Mouse (Mus musculus) frontal cortex, postnatal 36 days (tissue): ENCODE data around the gene Lsm2.
"Not testable (repeated sequence)": the region's sequence is repeated elsewhere in the genome, so short reads cannot be mapped to it uniquely, and the experiment has no call there.

Experiments used
- DNase-seq, 2 experiments: peaks; one replicate each; pipeline ENCODE4 v3.0.0; 2022; ENCODE audit warnings: low spot score in 2 of 2

Gene Lsm2

GRCm38 (mm10) chr17:34984218-34984617, 2.6 kb downstream of the Lsm2 start:
- no peak for DNase-seq

- DNase-seq: no peak
These were observed 13.1 kb downstream of the Lsm2 start for GRCm38 (mm10) chr17:34994751-34995150.

- DNase-seq: not testable (repeated sequence)
These were observed 13.5 kb downstream of the Lsm2 start for GRCm38 (mm10) chr17:34995192-34995591.

- not testable (repeated sequence) for DNase-seq
These were observed 14.3 kb downstream of the Lsm2 start for GRCm38 (mm10) chr17:34995927-34996326.

GRCm38 (mm10) chr17:34996411-34997141, 14.9 kb downstream of the Lsm2 start:
- no peak for DNase-seq

GRCm38 (mm10) chr17:34997142-34997483, 15.5 kb downstream of the Lsm2 start:
- DNase-seq: no peak

GRCm38 (mm10) chr17:34998526-34999430, 17.1 kb downstream of the Lsm2 start:
- no peak for DNase-seq

GRCm38 (mm10) chr17:34999871-35000716, 18.4 kb downstream of the Lsm2 start:
- DNase-seq: not testable (repeated sequence)

GRCm38 (mm10) chr17:35000717-35001451, 19.2 kb downstream of the Lsm2 start, which contains the start of gene Vars:
Gene Vars (plus strand): TSS chr17:35000987.
- DNase-seq: peak; percentile 77 to 81

GRCm38 (mm10) chr17:35001452-35002152, 19.9 kb downstream of the Lsm2 start:
- DNase-seq: peak; percentile 15 to 40

GRCm38 (mm10) chr17:35002153-35002865, 20.6 kb downstream of the Lsm2 start:
- no peak for DNase-seq

GRCm38 (mm10) chr17:35003022-35003838, 21.6 kb downstream of the Lsm2 start:
- DNase-seq: no peak

- DNase-seq: no peak
These were observed 22.5 kb downstream of the Lsm2 start for GRCm38 (mm10) chr17:35004075-35004717.

GRCm38 (mm10) chr17:35005158-35005557, 23.5 kb downstream of the Lsm2 start:
- DNase-seq: no peak

GRCm38 (mm10) chr17:35005902-35006301, 24.2 kb downstream of the Lsm2 start:
- DNase-seq: not testable (repeated sequence)

GRCm38 (mm10) chr17:35007387-35007991, 25.8 kb downstream of the Lsm2 start:
- no peak for DNase-seq

GRCm38 (mm10) chr17:35009586-35009985, 27.9 kb downstream of the Lsm2 start:
- no peak for DNase-seq

GRCm38 (mm10) chr17:35011440-35011839, 29.8 kb downstream of the Lsm2 start:
- no peak for DNase-seq
